Mouse (Mus musculus): Measurements from ENCODE around the gene Inka1. TPM values are rescaled to one million over a fixed set of nuclear protein-coding genes. Genes with fewer than 3 reads are reported as not detected.

Inka1 gene
- total and polyA plus RNA-seq, 3 experiments = 60.7 to 65.3 TPM; not detected in 1

DNA sequence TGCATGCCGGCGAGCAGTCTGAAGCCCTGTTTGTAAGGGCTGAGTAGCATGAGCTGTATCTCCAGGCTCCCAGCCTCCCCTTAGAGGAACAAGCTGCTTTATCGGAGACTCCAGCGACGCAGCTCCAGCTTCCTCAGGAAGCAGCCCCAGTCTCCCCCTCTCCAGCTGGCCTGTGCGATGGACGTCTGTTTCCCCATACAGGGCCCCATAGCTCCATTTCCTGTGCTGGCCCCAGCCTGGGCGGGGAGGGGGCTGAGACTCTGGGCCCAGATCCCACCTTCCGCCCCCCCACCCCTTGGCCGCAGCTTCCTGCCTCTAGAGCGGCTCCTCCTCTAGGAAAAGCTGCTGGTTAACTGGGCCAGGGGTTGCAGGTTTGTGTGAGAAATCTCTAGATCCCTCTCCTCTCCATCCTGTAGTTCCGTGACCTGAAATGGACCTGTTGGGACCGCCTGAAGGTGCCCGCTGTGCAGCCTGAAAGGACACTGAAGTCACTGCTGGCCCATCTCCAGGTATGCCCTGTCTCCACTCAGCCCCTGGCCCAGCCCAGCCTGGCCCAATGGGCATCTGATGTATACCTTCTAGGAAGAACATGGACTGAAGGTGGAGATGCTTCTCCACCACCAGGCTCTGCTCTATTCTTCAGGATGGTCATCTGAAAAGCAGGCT lies 2.9 kb downstream of the Inka1 start, which contains the start of gene Gm20661 (continued):
- peak; percentile 62; the same call in 1 of the 2 replicates for TF ChIP-seq MEF2A (IDR thresholded peaks at IDR 0.05; ENCODE audit: extremely low read depth, insufficient replicate concordance, low read depth, low read length, poor library complexity, severe bottlenecking)
- peak; percentile 73 for TF ChIP-seq ELF1 (IDR thresholded peaks at IDR 0.05; ENCODE audit: low read depth, low read length)
- TF ChIP-seq RAD21 (IDR thresholded peaks at IDR 0.05; ENCODE audit: low read depth, low read length) = no peak
- peak; percentile 66; the same call in 1 of the 2 replicates for TF ChIP-seq MYB (IDR thresholded peaks at IDR 0.05; ENCODE audit: low read depth, low read length)
- no peak for TF ChIP-seq ZKSCAN1 (IDR thresholded peaks at IDR 0.05; ENCODE audit: low read depth, low read length)
- TF ChIP-seq ETS1 (IDR thresholded peaks at IDR 0.05; ENCODE audit: low read depth, low read length) = peak; percentile 99
- peak; percentile 65; the same call in 1 of the 2 replicates for TF ChIP-seq JUND (IDR thresholded peaks at IDR 0.05; ENCODE audit: low read depth, low read length)
- TF ChIP-seq CHD1 (IDR thresholded peaks at IDR 0.05; ENCODE audit: low read depth, low read length) = no peak

DNA sequence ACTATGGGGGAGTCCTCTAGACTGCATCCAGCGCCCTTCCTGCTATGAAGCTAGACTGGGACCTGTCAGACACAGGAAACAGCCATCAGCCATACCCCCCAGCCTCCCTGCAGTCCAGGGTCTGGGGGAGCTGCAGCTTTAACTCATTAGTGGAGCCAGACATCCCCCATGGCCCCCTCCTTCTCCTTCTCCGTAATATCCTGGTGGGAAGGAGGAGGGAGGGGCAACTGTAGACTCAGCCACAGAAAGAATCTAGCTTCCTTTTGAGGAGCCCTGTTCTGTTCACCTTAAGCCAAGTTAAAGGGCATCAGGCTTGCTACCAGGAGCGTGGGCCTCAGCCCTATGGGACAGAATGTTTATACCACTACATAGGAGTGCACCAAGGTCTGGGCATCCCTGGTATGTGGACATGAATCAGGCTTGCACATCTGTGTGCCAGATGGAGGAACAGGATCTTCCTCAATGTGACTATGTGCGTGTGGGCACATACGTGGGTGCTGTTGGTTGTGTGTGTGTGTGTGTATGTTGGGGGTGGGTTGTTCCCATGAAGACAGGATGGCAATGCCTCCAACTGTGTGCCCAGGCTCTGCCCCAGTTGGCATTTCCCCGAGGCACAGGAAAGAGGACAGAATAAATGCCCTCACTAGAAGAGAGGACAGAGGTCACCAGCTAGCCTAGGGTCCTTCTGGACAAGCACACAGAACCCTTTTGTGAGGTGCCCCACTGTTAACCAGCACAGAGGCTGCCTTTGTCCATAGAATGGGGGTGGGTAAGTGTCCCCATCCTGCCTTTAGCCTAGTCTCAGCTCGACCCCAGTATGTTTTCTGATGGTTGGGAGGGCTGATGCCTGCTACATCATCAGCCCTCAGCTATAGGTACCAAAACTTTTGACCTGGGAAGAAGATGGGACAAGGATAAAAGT lies 3.7 kb downstream of the Inka1 start:
- Histone ChIP-seq H3K27ac (ENCODE audit: control insufficient read depth, low read depth, low read length) (peak overlapping the region; percentile 94), H3K9ac (ENCODE audit: control insufficient read depth, low read depth, low read length, poor library complexity, severe bottlenecking) (peak overlapping the region; percentile 51), H3K27me3 (ENCODE audit: control insufficient read depth in 1 of 2, insufficient read depth in 2 of 2, low read length in 2 of 2) (no peaks in the 10 kb centered on the region), H3K79me2 (ENCODE audit: control insufficient read depth, insufficient read depth, low read length, poor library complexity) (peaks cover 41% of the 10 kb centered on the region), H3K4me1 (ENCODE audit: control insufficient read depth in 1 of 2, insufficient read depth in 2 of 2, low read length in 2 of 2) (peaks cover 33 to 61% of the 10 kb centered on the region in 2 experiments), H3K4me3 (ENCODE audit: control insufficient read depth in 1 of 2, insufficient read depth in 1 of 2, low read depth in 2 of 2, low read length in 2 of 2) (peak overlapping the region; percentile 12 to 14; a peak in 3 of 4 replicates), H3K36me3 (ENCODE audit: control insufficient read depth in 1 of 2, insufficient read depth in 2 of 2, low read length in 2 of 2) (peaks cover 4 to 46% of the 10 kb centered on the region in 2 experiments), H3K9me3 (replicated peaks; ENCODE audit: insufficient read depth, low read length) (no peaks in the 10 kb centered on the region)
- peak; percentile 41 for DNase-seq (ENCODE audit: low read depth, low spot score)
- TF ChIP-seq MYB (IDR thresholded peaks at IDR 0.05; ENCODE audit: low read depth, low read length) (no peak), GATA1 (IDR thresholded peaks at IDR 0.05; ENCODE audit: low read depth, low read length) (no peak), ETS1 (IDR thresholded peaks at IDR 0.05; ENCODE audit: low read depth, low read length) (0 out of 2 replicates have a peak, but pooled peaks have one; percentile 2), TAL1 (IDR thresholded peaks at IDR 0.05; ENCODE audit: low read length) (peak; percentile 61; the same call in 1 of the 2 replicates), POLR2AphosphoS5 (IDR thresholded peaks at IDR 0.05; ENCODE audit: borderline replicate concordance, low read depth, low read length) (peak; percentile 59; the same call in 1 of the 2 replicates), CHD2 (IDR thresholded peaks at IDR 0.05; ENCODE audit: low read length) (no peak), NRF1 (IDR thresholded peaks at IDR 0.05; ENCODE audit: insufficient read depth, low read depth, low read length, poor library complexity, severe bottlenecking) (no peak), ELF1 (IDR thresholded peaks at IDR 0.05; ENCODE audit: low read depth, low read length) (no peak), POLR2A (IDR thresholded peaks at IDR 0.05; ENCODE audit: control insufficient read depth in 1 of 2, insufficient read depth in 1 of 2, low read depth in 1 of 2, low read length in 2 of 2, poor library complexity in 1 of 2) (no peak)
